Mouse (Mus musculus) urinary bladder, postnatal 14 days (tissue): ENCODE results near the gene Ywhae.
"Not testable (repeated sequence)": the region's sequence is repeated elsewhere in the genome, so short reads cannot be mapped to it uniquely, and the experiment has no call there.

Experiments
- DNase-seq: peaks from one replicate; pipeline ENCODE4 v3.0.0; 2021; ENCODE audit warnings: low spot score

The Ywhae gene

GRCm38 (mm10) chr11:75732434-75733226 lies at the start of gene Ywhae:
Gene Ywhae (plus strand): TSS chr11:75732869.
- DNase-seq: peak; percentile 93

GRCm38 (mm10) chr11:75684462-75684861 lies 48.2 kb upstream of the Ywhae start:
- no peak for DNase-seq

- DNase-seq: no peak
Measured at GRCm38 (mm10) chr11:75684956-75685355, 47.7 kb upstream of the Ywhae start.

GRCm38 (mm10) chr11:75687343-75687993 lies 45.2 kb upstream of the Ywhae start:
- no peak for DNase-seq

GRCm38 (mm10) chr11:75688132-75688531 lies 44.5 kb upstream of the Ywhae start:
- DNase-seq: no peak

- DNase-seq: no peak
Measured at GRCm38 (mm10) chr11:75689977-75690376, 42.7 kb upstream of the Ywhae start.

- DNase-seq: no peak
Measured at GRCm38 (mm10) chr11:75691047-75691446, 41.6 kb upstream of the Ywhae start.

GRCm38 (mm10) chr11:75693570-75693969 lies 39.1 kb upstream of the Ywhae start:
- DNase-seq: no peak

GRCm38 (mm10) chr11:75697464-75697863 lies 35.2 kb upstream of the Ywhae start:
- DNase-seq: not testable (repeated sequence)

GRCm38 (mm10) chr11:75700557-75700956 lies 32.1 kb upstream of the Ywhae start:
- DNase-seq: no peak

GRCm38 (mm10) chr11:75702761-75703160 lies 29.9 kb upstream of the Ywhae start:
- DNase-seq: no peak

GRCm38 (mm10) chr11:75703748-75704147 lies 28.9 kb upstream of the Ywhae start:
- DNase-seq: no peak

- DNase-seq: no peak
Measured at GRCm38 (mm10) chr11:75713949-75714348, 18.7 kb upstream of the Ywhae start.

GRCm38 (mm10) chr11:75715556-75715955 lies 17.1 kb upstream of the Ywhae start:
- DNase-seq: no peak

GRCm38 (mm10) chr11:75716661-75717325 lies 15.9 kb upstream of the Ywhae start:
- no peak for DNase-seq

GRCm38 (mm10) chr11:75722339-75722738 lies 10.3 kb upstream of the Ywhae start:
- no peak for DNase-seq

GRCm38 (mm10) chr11:75727168-75727567 lies 5.5 kb upstream of the Ywhae start:
- DNase-seq: no peak

GRCm38 (mm10) chr11:75727659-75728058 lies 5.0 kb upstream of the Ywhae start:
- not testable (repeated sequence) for DNase-seq

GRCm38 (mm10) chr11:75733227-75733940 lies 715 bp downstream of the Ywhae start:
- DNase-seq: peak; percentile 70

- DNase-seq: no peak
Measured at GRCm38 (mm10) chr11:75735462-75736252, 3.0 kb downstream of the Ywhae start.

GRCm38 (mm10) chr11:75736978-75737377 lies 4.3 kb downstream of the Ywhae start:
- no peak for DNase-seq
